Mouse (Mus musculus) liver, embryonic 14.5 days (tissue): ENCODE data around the gene Birc2. TPM values are rescaled to one million over a fixed set of nuclear protein-coding genes. Genes with fewer than 3 reads are reported as not detected.

Experiments used
- ATAC-seq: fragments of 200-750 bp; cut with Nextera tagmentation; 2 replicates; pipeline ENCODE4 v1.8.0; 2017; ENCODE audit warnings: moderate number of reproducible peaks, mild to moderate bottlenecking, moderate library complexity; ENCODE audit not compliant: insufficient read depth
- DNase-seq, 3 experiments: peaks; one replicate each; pipeline ENCODE4 v3.0.0-alpha.2; 2012 to 2013; ENCODE audit warnings: low read depth in 3 of 3, low spot score in 3 of 3
- H3K27ac ChIP-seq: fragments of 300-500 bp; sonication (generic); 2 replicates; pipeline ENCODE4 v1.5.1; 2014; ENCODE audit warnings: moderate library complexity, mild to moderate bottlenecking, control low read depth, inconsistent platforms
- H3K27me3 ChIP-seq: fragments of 300-500 bp; sonication (generic); 2 replicates; pipeline ENCODE4 v1.6.1; 2014; ENCODE audit warnings: mild to moderate bottlenecking, low read length, moderate library complexity; ENCODE audit not compliant: control insufficient read depth, insufficient read depth
- H3K36me3 ChIP-seq: fragments of 300-500 bp; sonication (generic); replicated peaks from 2 replicates; pipeline ENCODE4 v1.6.1; 2014; ENCODE audit warnings: low read depth; ENCODE audit not compliant: control insufficient read depth, insufficient read depth
- H3K4me1 ChIP-seq, 2 experiments: fragments of 200-500 bp in 1 of 2; fragments of 300-500 bp in 1 of 2; sonication (generic) in 1 of 2; replicated peaks; 2 replicates each; pipeline ENCODE4 v1.6.1; 2012 to 2014; ENCODE audit warnings: antibody characterized with exemption in 1 of 2, inconsistent platforms in 1 of 2, low read length in 1 of 2; ENCODE audit not compliant: control insufficient read depth in 2 of 2, insufficient read depth in 2 of 2
- H3K4me2 ChIP-seq: fragments of 300-500 bp; sonication (generic); 2 replicates; pipeline ENCODE4 v1.6.1; 2014; ENCODE audit warnings: low read depth, mild to moderate bottlenecking, control low read depth, moderate library complexity
- H3K4me3 ChIP-seq, 2 experiments: fragments of 200-500 bp in 1 of 2; fragments of 300-500 bp in 1 of 2; sonication (generic) in 1 of 2; 2 replicates each; pipeline ENCODE4 v1.5.1; 2012 to 2014; ENCODE audit warnings: low read depth in 2 of 2, low read length in 2 of 2, mild to moderate bottlenecking in 2 of 2, control low read depth in 1 of 2, inconsistent platforms in 1 of 2, moderate library complexity in 1 of 2; ENCODE audit not compliant: insufficient read depth in 1 of 2
- H3K9ac ChIP-seq: fragments of 300-500 bp; sonication (generic); replicated peaks from 2 replicates; pipeline ENCODE4 v1.6.1; 2014; ENCODE audit warnings: mild to moderate bottlenecking, control low read depth, moderate library complexity
- H3K9me3 ChIP-seq: fragments of 300-500 bp; sonication (generic); 2 replicates; pipeline ENCODE4 v1.6.1; 2016; ENCODE audit warnings: low read length, mixed read lengths; ENCODE audit not compliant: control insufficient read depth
- CTCF ChIP-seq: IDR thresholded peaks from 2 replicates; pipeline ENCODE4 v1.5.1; 2016; ENCODE audit warnings: antibody characterized with exemption, low read depth, control low read depth
- EP300 ChIP-seq: IDR thresholded peaks from 2 replicates; pipeline ENCODE4 v1.6.1; 2016; ENCODE audit warnings: antibody characterized with exemption, low read depth
- WGBS: fragments of 180-500 bp; shearing (Covaris S2); extraction: QIAGEN DNeasy Blood & Tissue Kit; methylation state at CpG from one replicate; pipeline ENCODE4 v1.1.7; 2014; ENCODE audit not compliant: insufficient replicate concordance; 5-methylcytosine and 5-hydroxymethylcytosine counted together
- polyA plus RNA-seq, 2 experiments: library from polyadenylated mRNA; depleted of rRNA in 1 of 2; stranded (reverse) in 1 of 2; unstranded in 1 of 2; fragments of >200 nt; fragmentation: Nextera tagmentation in 1 of 2; extraction: Ambion mirVana in 1 of 2; gene quantifications; 2 replicates each; pipeline versions ENCODE4 v1.2.1 to v1.2.3; 2012 to 2014

The Birc2 gene
- polyA plus RNA-seq, 2 experiments: 9.4 to 14.1 TPM

GRCm38 (mm10) chr9:7779786-7780185, 57.1 kb downstream of the Birc2 start:
- Histone ChIP-seq H3K9me3 (no peaks in the 10 kb centered on the region), H3K4me2 (no peak overlapping the region; the same call in 1 of the 2 replicates), H3K27me3 (no peaks in the 10 kb centered on the region), H3K4me1 (peaks cover 21 to 32% of the 10 kb centered on the region in 2 experiments), H3K4me3 (no peak overlapping the region), H3K36me3 (peaks cover 3% of the 10 kb centered on the region; the same call in 1 of the 2 replicates), H3K9ac (no peak overlapping the region), H3K27ac (peak overlapping the region; percentile 30)
- no peak for ATAC-seq
- TF ChIP-seq CTCF (no peak), EP300 (no peak)
- DNase-seq: no peak
- 43% methylated on average over 4 of the region's 4 CpGs for WGBS

GRCm38 (mm10) chr9:7778771-7779170, 58.1 kb downstream of the Birc2 start:
- Histone ChIP-seq H3K27ac (no peak overlapping the region), H3K36me3 (peaks cover 3% of the 10 kb centered on the region; the same call in 1 of the 2 replicates), H3K4me3 (no peak overlapping the region), H3K4me1 (peaks cover 21 to 39% of the 10 kb centered on the region in 2 experiments), H3K9me3 (no peaks in the 10 kb centered on the region), H3K9ac (no peak overlapping the region), H3K27me3 (no peaks in the 10 kb centered on the region), H3K4me2 (no peak overlapping the region)
- WGBS: 71% methylated on average over 7 of the region's 7 CpGs
- DNase-seq (no peak), ATAC-seq (no peak)
- TF ChIP-seq CTCF: no peak
- no peak for TF ChIP-seq EP300

- TF ChIP-seq EP300: no peak
- TF ChIP-seq CTCF: no peak
- no peak for DNase-seq
- H3K9me3 ChIP-seq: no peaks in the 10 kb centered on the region
- no peak overlapping the region for H3K9ac ChIP-seq
- H3K27me3 ChIP-seq: no peaks in the 10 kb centered on the region
- H3K4me3 ChIP-seq: no peak overlapping the region
- H3K4me1 ChIP-seq: peaks cover 21 to 39% of the 10 kb centered on the region in 2 experiments
- WGBS: 38% methylated on average over 1 of the region's 1 CpGs
- H3K4me2 ChIP-seq: no peak overlapping the region
- peaks cover 3% of the 10 kb centered on the region; the same call in 1 of the 2 replicates for H3K36me3 ChIP-seq
- ATAC-seq: no peak
- no peak overlapping the region for H3K27ac ChIP-seq
Observed at GRCm38 (mm10) chr9:7777652-7778051, 59.2 kb downstream of the Birc2 start.

GRCm38 (mm10) chr9:7776940-7777339, 59.9 kb downstream of the Birc2 start:
- DNase-seq (no peak), ATAC-seq (no peak)
- H3K4me1 ChIP-seq: peaks cover 21 to 39% of the 10 kb centered on the region in 2 experiments
- H3K27ac ChIP-seq: no peak overlapping the region
- H3K4me3 ChIP-seq: no peak overlapping the region
- H3K27me3 ChIP-seq: no peaks in the 10 kb centered on the region
- H3K4me2 ChIP-seq: no peak overlapping the region
- TF ChIP-seq CTCF: no peak
- no peak for TF ChIP-seq EP300
- 85% methylated on average over 1 of the region's 1 CpGs for WGBS
- H3K36me3 ChIP-seq: peaks cover 3% of the 10 kb centered on the region; the same call in 1 of the 2 replicates
- H3K9me3 ChIP-seq: no peaks in the 10 kb centered on the region
- H3K9ac ChIP-seq: no peak overlapping the region

GRCm38 (mm10) chr9:7775986-7776385, 60.9 kb downstream of the Birc2 start:
- ATAC-seq (no peak), DNase-seq (no peak)
- Histone ChIP-seq H3K4me1 (peaks cover 17 to 30% of the 10 kb centered on the region in 2 experiments), H3K36me3 (peaks cover 3% of the 10 kb centered on the region; the same call in 1 of the 2 replicates), H3K9ac (no peak overlapping the region), H3K27me3 (no peaks in the 10 kb centered on the region), H3K4me3 (no peak overlapping the region), H3K4me2 (no peak overlapping the region), H3K9me3 (no peaks in the 10 kb centered on the region), H3K27ac (no peak overlapping the region)
- WGBS: 30% methylated on average over 3 of the region's 3 CpGs
- no peak for TF ChIP-seq CTCF
- TF ChIP-seq EP300: no peak
